Mouse (Mus musculus) stomach, postnatal 0 days (tissue): ENCODE data around the gene Sox15. TPM values are rescaled to one million over a fixed set of nuclear protein-coding genes. Genes with fewer than 3 reads are reported as not detected.
A peak's percentile ranks its signal among the peaks of the same experiment; 100 is the strongest.

Experiments
- ATAC-seq: fragments of 200-750 bp; cut with Nextera tagmentation; 2 replicates; pipeline ENCODE4 v1.8.0; 2017; ENCODE audit not compliant: low FRiP score, low TSS enrichment
- DNase-seq: peaks from one replicate; pipeline ENCODE4 v3.0.0-alpha.2; 2016; ENCODE audit warnings: low spot score
- H3K27ac ChIP-seq: fragments of 300-500 bp; sonication (generic); replicated peaks from 2 replicates; pipeline ENCODE4 v1.5.1; 2014; ENCODE audit warnings: mild to moderate bottlenecking, control low read depth
- H3K27me3 ChIP-seq: fragments of 300-500 bp; sonication (generic); 2 replicates; pipeline ENCODE4 v1.6.1; 2014; ENCODE audit warnings: low read length; ENCODE audit not compliant: control insufficient read depth, insufficient read depth
- H3K36me3 ChIP-seq: fragments of 300-500 bp; sonication (generic); 2 replicates; pipeline ENCODE4 v1.6.1; 2014; ENCODE audit warnings: low read length, mixed read lengths; ENCODE audit not compliant: control insufficient read depth, insufficient read depth
- H3K4me1 ChIP-seq: fragments of 300-500 bp; sonication (generic); replicated peaks from 2 replicates; pipeline ENCODE4 v1.6.1; 2014; ENCODE audit warnings: antibody characterized with exemption; ENCODE audit not compliant: control insufficient read depth, insufficient read depth
- H3K4me2 ChIP-seq: fragments of 300-500 bp; sonication (generic); replicated peaks from 2 replicates; pipeline ENCODE4 v1.6.1; 2014; ENCODE audit warnings: low read depth, mild to moderate bottlenecking, control low read depth, moderate library complexity
- H3K4me3 ChIP-seq: fragments of 300-500 bp; sonication (generic); 2 replicates; pipeline ENCODE4 v1.5.1; 2014; ENCODE audit warnings: low read depth, low read length, control low read depth
- H3K9ac ChIP-seq: fragments of 300-500 bp; sonication (generic); 2 replicates; pipeline ENCODE4 v1.6.1; 2014; ENCODE audit warnings: mild to moderate bottlenecking, low read length, control low read depth, mixed read lengths
- H3K9me3 ChIP-seq: fragments of 300-500 bp; sonication (generic); 2 replicates; pipeline ENCODE4 v1.6.1; 2016; ENCODE audit warnings: low read length; ENCODE audit not compliant: control insufficient read depth
- CTCF ChIP-seq: IDR thresholded peaks from 2 replicates; pipeline ENCODE4 v1.5.1; 2016; ENCODE audit warnings: antibody characterized with exemption, low read depth, mild to moderate bottlenecking, moderate library complexity
- EP300 ChIP-seq: optimal IDR thresholded peaks from 2 replicates; pipeline ENCODE3; 2016; ENCODE audit warnings: antibody characterized with exemption
- WGBS: fragments of 180-500 bp; shearing (Covaris S2); extraction: QIAGEN DNeasy Blood & Tissue Kit; methylation state at CpG from one replicate; pipeline ENCODE4 v1.1.7; 2014; 5-methylcytosine and 5-hydroxymethylcytosine counted together
- polyA plus RNA-seq: library from polyadenylated mRNA; unstranded; fragments of >200 nt; fragmentation: Nextera tagmentation; extraction: Ambion mirVana; gene quantifications from 2 replicates; pipeline ENCODE4 v1.2.1, GENCODE M21; 2015

The Sox15 gene
- polyA plus RNA-seq, 1 experiment from 2014 or later: 7.9 TPM

- no peak overlapping the region for H3K4me2 ChIP-seq
- no peak overlapping the region for H3K9ac ChIP-seq
- WGBS: 91% methylated on average over 1 of the region's 1 CpGs
- peaks cover 9% of the 10 kb centered on the region for H3K4me1 ChIP-seq
- H3K27me3 ChIP-seq: no peaks in the 10 kb centered on the region
- H3K4me3 ChIP-seq: no peak overlapping the region
- H3K9me3 ChIP-seq: no peaks in the 10 kb centered on the region
- H3K27ac ChIP-seq: no peak overlapping the region
- H3K36me3 ChIP-seq: no peaks in the 10 kb centered on the region
- TF ChIP-seq CTCF (no peak), EP300 (no peak)
- no peak for DNase-seq
- ATAC-seq: no peak
These were observed 34.8 kb downstream of the Sox15 start for GRCm38 (mm10) chr11:69689891-69690290.

- Histone ChIP-seq H3K27me3 (no peaks in the 10 kb centered on the region), H3K27ac (no peak overlapping the region), H3K4me1 (no peaks in the 10 kb centered on the region), H3K36me3 (no peaks in the 10 kb centered on the region), H3K9me3 (no peaks in the 10 kb centered on the region), H3K4me3 (no peak overlapping the region), H3K4me2 (no peak overlapping the region), H3K9ac (no peak overlapping the region)
- no peak for TF ChIP-seq CTCF
- no peak for TF ChIP-seq EP300
- no peak for DNase-seq
- no peak for ATAC-seq
- 73% methylated on average over 9 of the region's 9 CpGs for WGBS
These were observed 37.2 kb downstream of the Sox15 start for GRCm38 (mm10) chr11:69692196-69692811.

GRCm38 (mm10) chr11:69692863-69693262, 37.7 kb downstream of the Sox15 start:
- 74% methylated on average over 6 of the region's 6 CpGs for WGBS

GRCm38 (mm10) chr11:69693421-69693965, 38.4 kb downstream of the Sox15 start:
- no peaks in the 10 kb centered on the region for H3K4me1 ChIP-seq
- H3K4me3 ChIP-seq: no peak overlapping the region
- H3K27me3 ChIP-seq: no peaks in the 10 kb centered on the region
- no peaks in the 10 kb centered on the region for H3K36me3 ChIP-seq
- ATAC-seq: no peak
- no peak overlapping the region for H3K27ac ChIP-seq
- DNase-seq: no peak
- H3K9ac ChIP-seq: no peak overlapping the region
- WGBS: 52% methylated on average over 11 of the region's 11 CpGs
- no peaks in the 10 kb centered on the region for H3K9me3 ChIP-seq
- TF ChIP-seq CTCF (no peak), EP300 (no peak)
- H3K4me2 ChIP-seq: no peak overlapping the region

More at GRCm38 (mm10) chr11:69692863-69693262, 37.7 kb downstream of the Sox15 start:
- H3K4me2 ChIP-seq: no peak overlapping the region
- no peaks in the 10 kb centered on the region for H3K27me3 ChIP-seq
- no peak overlapping the region for H3K9ac ChIP-seq
- TF ChIP-seq EP300: no peak
- no peak for TF ChIP-seq CTCF
- DNase-seq (no peak), ATAC-seq (peak; percentile 47)
- H3K27ac ChIP-seq: no peak overlapping the region
- no peak overlapping the region for H3K4me3 ChIP-seq
- H3K9me3 ChIP-seq: no peaks in the 10 kb centered on the region
- no peaks in the 10 kb centered on the region for H3K4me1 ChIP-seq
- no peaks in the 10 kb centered on the region for H3K36me3 ChIP-seq

GRCm38 (mm10) chr11:69695046-69695360, 39.9 kb downstream of the Sox15 start:
- ATAC-seq: peak; percentile 13; the same call in 1 of the 2 replicates
- H3K9ac ChIP-seq: peak overlapping the region; percentile 80
- no peaks in the 10 kb centered on the region for H3K4me1 ChIP-seq
- 20% methylated on average over 6 of the region's 6 CpGs for WGBS
- H3K36me3 ChIP-seq: no peaks in the 10 kb centered on the region
- peak overlapping the region; percentile 89 for H3K27ac ChIP-seq
- peak overlapping the region; percentile 61 for H3K4me3 ChIP-seq
- TF ChIP-seq EP300: no peak
- TF ChIP-seq CTCF: no peak
- no peaks in the 10 kb centered on the region for H3K9me3 ChIP-seq
- DNase-seq: no peak
- H3K27me3 ChIP-seq: no peaks in the 10 kb centered on the region
- peak overlapping the region; percentile 84 for H3K4me2 ChIP-seq

- peak; percentile 65 for DNase-seq
- H3K4me1 ChIP-seq: no peaks in the 10 kb centered on the region
- H3K4me2 ChIP-seq: peak within 1 kb of the TSS; percentile 84
- 3% methylated on average over 34 of the region's 41 CpGs for WGBS
- ATAC-seq: peak; percentile 75
- H3K9me3 ChIP-seq: no peaks in the 10 kb centered on the region
- H3K27me3 ChIP-seq: no peaks in the 10 kb centered on the region
- peak within 1 kb of the TSS; percentile 80 for H3K9ac ChIP-seq
- H3K27ac ChIP-seq: peak within 1 kb of the TSS; percentile 89
- TF ChIP-seq CTCF: peak; percentile 40
- TF ChIP-seq EP300: no peak
- peak within 1 kb of the TSS; percentile 61 for H3K4me3 ChIP-seq
- H3K36me3 ChIP-seq: no peaks in the 10 kb centered on the region
These were observed 40.5 kb downstream of the Sox15 start, which contains the start of the genes Tnfsf12 and Tnfsfm13 for GRCm38 (mm10) chr11:69695361-69696181. Gene Tnfsf12 (minus strand): TSS chr11:69695849. Gene Tnfsfm13 (minus strand): TSS chr11:69696098.
